Mouse (Mus musculus) spleen, postnatal 14 days (tissue): Measurements from ENCODE around the gene Rph3al.

Experiments used
- DNase-seq, 2 experiments: peaks; one replicate each; pipeline ENCODE4 v3.0.0; 2021 to 2022; ENCODE audit warnings: low spot score in 2 of 2

The Rph3al gene

GRCm38 (mm10) chr11:75813085-75813484, 125.1 kb downstream of the Rph3al start:
- no peak for DNase-seq

- DNase-seq: no peak
These were observed 126.3 kb downstream of the Rph3al start for GRCm38 (mm10) chr11:75811900-75812299.

- no peak for DNase-seq
These were observed 127.7 kb downstream of the Rph3al start for GRCm38 (mm10) chr11:75810526-75810925.

- DNase-seq: no peak
These were observed 130.7 kb downstream of the Rph3al start for GRCm38 (mm10) chr11:75807486-75807885.

GRCm38 (mm10) chr11:75801771-75802550, 136.3 kb downstream of the Rph3al start:
- DNase-seq: no peak

GRCm38 (mm10) chr11:75801369-75801768, 136.9 kb downstream of the Rph3al start:
- no peak for DNase-seq

- DNase-seq: no peak
These were observed 141.5 kb downstream of the Rph3al start for GRCm38 (mm10) chr11:75796536-75797246.

- DNase-seq: no peak
These were observed 142.2 kb downstream of the Rph3al start, which contains the start of gene Doc2b for GRCm38 (mm10) chr11:75796029-75796445. TSS of gene Doc2b (minus strand) at chr11:75796049.

GRCm38 (mm10) chr11:75795321-75795636, 142.9 kb downstream of the Rph3al start:
- no peak for DNase-seq

- DNase-seq: no peak
These were observed 143.5 kb downstream of the Rph3al start for GRCm38 (mm10) chr11:75794602-75795320.

- DNase-seq: no peak
These were observed 144.9 kb downstream of the Rph3al start for GRCm38 (mm10) chr11:75793351-75793750.

- no peak for DNase-seq
These were observed 145.7 kb downstream of the Rph3al start for GRCm38 (mm10) chr11:75792535-75792934.

- no peak for DNase-seq
These were observed 152.3 kb downstream of the Rph3al start for GRCm38 (mm10) chr11:75785897-75786296.

GRCm38 (mm10) chr11:75783799-75784198, 154.4 kb downstream of the Rph3al start:
- DNase-seq: no peak

- DNase-seq: peak; percentile 33 to 57
These were observed 156.3 kb downstream of the Rph3al start for GRCm38 (mm10) chr11:75781919-75782318.
